Mouse (Mus musculus): ENCODE results near the gene Ccl12.

Ccl12 gene

GRCm38 (mm10) chr11:82139492-82140094 lies 37.9 kb downstream of the Ccl12 start:
- no peak for DNase-seq (ENCODE audit: low spot score)

Data from urinary bladder, postnatal 25 days (tissue).